Mouse (Mus musculus) urinary bladder, postnatal 25 days (tissue): ENCODE results near the gene Asphd1.

ENCODE experiments used
- DNase-seq: peaks from one replicate; pipeline ENCODE4 v3.0.0; 2022; ENCODE audit warnings: low spot score

The Asphd1 gene

DNA sequence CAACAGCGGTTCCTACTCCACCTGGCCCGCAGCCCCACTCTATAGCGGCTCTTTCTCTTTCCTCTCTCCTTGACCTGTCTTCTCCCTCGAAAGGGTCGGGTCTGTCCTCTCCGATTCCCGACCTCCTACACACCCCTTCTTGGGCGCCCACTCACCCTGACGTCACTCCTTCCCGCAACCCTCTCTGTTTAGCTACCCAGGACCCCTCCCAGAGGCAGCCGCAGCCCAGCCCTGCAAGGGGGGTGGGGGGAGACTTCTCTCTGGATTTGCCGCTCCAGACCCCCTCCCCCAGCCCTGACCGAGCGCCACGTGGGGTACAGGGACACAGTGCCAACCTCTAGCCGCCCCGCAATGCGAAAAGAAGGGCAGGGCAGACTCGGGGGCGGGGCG is at the start of gene Asphd1:
TSS of gene Asphd1 (minus strand) at position 180 of the 390 bp plus-strand sequence.
- no peak for DNase-seq

DNA sequence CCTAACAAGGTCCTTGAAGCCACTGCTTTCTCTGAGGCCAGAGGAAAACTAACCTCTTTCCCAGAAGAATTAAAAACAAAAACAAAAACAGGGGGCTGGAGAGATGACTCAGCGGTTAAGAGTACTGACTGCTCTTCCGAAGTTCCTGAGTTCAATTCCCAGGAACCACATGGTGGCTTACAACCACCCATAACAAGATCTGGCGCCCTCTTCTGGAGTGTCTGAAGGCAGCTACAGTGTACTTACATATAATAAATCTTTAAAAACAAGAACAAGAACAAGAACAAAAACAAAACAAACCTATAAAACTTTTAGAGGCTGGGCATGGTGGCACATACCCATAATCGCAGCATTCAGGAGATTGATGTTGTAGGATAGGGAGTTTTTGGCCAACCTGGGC is 47.1 kb upstream of the Asphd1 start:
- no peak for DNase-seq

DNA sequence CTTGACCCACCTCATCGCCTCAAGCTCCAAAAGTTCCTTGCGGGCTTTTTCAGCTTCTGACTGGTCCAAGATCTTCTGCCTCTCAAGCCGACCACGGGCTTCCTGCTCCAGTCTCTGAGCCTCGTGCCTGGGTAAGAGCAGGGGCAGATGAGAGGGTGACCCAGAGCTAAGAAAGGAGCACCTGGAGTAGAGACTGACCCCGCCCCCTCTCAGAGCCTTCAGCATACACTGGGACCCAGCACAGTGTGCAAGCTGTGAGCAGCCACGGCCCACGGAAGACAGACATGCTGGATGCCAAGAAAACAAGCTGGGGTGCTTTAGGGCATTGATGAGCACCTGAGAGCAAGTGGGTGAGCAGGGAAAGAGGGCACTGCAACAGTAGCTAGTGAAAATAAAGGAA is 39.4 kb upstream of the Asphd1 start:
- DNase-seq: no peak

DNA sequence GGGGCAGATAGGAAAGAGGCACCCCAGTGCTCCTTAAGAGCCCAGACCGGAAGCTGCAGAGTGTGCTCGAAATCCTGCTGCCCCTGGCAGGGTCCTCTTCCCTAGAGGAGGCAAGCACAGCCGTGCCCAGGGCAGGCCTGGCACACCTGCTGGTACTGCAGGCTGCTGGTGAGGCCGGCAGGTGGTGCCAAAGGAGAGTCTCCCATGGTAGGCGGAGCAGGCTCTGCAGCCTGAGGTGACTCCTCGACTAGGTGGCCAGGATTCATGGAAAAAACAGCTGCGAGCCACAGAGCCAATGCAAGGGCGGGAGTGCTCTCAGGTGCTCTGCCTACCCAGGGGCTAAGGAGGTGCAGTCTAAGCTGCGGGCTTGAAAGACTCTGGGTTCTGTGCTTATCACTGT is 36.9 kb upstream of the Asphd1 start:
- peak; percentile 21 for DNase-seq

DNA sequence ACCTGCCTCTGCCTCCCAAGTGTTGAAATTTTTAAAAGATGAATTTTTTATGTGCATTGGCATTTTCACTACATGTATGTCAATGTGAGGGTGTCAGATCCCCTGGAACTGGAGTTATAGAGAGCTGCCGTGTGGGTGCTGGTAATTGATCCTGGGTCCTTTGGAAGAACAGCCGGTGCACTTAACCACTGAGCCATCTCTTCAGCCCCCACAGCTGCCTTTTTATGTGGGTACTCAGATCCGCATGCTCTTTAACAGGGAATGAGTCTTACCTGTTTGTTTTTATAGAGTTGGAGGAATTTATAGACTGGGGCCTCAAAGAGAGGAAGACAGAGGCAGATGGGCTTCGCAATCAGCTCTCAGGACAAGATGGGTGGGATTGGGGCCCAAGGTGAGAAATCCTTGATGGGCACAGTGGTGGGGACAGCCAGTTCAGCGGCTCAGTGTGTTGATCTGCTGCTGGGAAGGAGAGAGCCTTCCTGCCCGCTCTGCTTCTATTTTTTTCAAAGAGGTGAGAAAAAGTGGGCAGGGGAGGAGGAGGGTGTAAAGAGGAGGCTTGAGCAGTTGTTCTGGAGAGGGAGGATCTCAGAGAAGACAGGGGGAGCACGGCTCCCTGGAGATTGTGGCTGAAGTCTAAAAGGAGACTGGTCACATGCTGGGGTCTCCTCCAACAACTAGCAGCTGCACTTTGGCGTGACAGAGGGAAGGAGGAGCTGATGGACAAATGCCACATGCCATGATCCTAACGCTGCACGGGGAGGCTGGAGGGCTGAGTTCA is 35.5 kb upstream of the Asphd1 start:
- DNase-seq: no peak

GRCm38 (mm10) chr7:126983113-126983512 is 33.7 kb upstream of the Asphd1 start:
- no peak for DNase-seq

DNA sequence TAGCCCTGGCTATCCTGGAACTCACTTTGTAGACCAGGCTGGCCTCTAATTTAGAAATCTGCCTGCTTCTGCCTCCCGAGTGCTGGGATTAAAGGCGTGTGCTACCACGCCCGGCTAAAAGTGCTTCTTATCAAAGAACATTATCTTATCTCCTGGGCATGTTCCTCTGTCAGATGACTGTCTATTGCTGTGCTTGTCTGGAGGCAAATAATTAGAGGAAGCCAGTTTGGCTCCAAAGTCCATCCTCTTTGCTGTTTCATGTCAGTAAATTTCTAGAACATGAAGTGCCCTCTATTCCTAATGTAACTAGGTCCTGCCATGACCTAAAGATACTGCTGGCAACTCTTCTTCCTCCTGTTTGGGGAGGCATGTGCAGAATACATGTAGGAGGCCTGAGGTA is 32.7 kb upstream of the Asphd1 start:
- no peak for DNase-seq

GRCm38 (mm10) chr7:126981601-126982000 is 32.2 kb upstream of the Asphd1 start:
- DNase-seq: no peak

DNA sequence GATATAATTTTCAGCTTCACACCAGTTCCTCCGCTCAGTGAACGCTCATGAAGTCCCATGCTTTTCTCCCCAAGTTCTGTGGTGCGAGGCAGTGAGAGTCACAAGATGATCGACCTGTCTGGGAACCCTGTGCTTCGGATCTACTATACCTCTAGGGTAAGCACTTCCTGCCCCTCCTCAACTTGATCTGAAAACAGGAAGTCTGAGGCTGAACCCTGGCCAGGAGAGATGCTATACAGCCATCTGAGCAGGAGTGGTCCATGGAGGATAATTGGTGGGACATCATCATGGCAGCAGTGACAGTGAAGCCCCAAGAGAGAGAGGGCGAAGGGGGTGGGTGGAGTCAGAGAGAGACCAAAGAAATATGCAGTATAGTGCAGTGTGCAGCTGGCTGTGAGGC is 29.5 kb upstream of the Asphd1 start:
- DNase-seq: no peak

DNA sequence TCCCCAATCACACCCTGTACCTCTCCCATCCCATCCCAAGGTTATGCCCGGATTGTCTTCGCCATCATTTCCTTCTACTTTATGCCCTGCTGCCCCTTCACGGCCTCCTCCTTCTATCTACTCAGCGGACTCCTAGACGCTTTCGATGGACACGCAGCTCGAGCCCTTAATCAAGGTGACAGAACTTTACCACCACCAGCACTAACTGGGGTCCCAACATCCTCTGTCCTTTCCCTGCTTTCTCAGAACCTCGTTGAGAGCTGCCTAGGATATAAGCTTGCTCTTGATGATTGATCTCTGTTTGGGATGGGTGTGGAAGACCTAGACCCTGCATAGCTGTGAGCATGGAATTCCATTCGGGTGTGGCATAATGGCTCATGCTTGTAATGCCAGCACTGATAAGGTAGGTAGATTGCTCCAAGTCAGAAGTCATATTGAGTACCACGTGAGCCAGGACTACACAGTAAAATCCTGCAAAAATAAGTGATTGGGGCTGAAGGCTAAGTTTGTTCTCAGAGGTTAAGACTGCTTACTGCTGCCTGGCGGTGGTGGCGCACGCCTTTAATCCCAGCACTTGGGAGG is 27.6 kb upstream of the Asphd1 start:
- DNase-seq: peak; percentile 14

GRCm38 (mm10) chr7:126975950-126976866 is 26.8 kb upstream of the Asphd1 start, which contains the start of gene Cdiptos:
Gene Cdiptos (minus strand): TSS chr7:126976098.
- DNase-seq: peak; percentile 98

GRCm38 (mm10) chr7:126975893-126975949 is 26.3 kb upstream of the Asphd1 start, which contains the start of gene Cdipt:
Gene Cdipt (plus strand): TSS chr7:126975914.
- DNase-seq: no peak

- peak; percentile 18 for DNase-seq
Measured at GRCm38 (mm10) chr7:126975493-126975892, 26.1 kb upstream of the Asphd1 start.

GRCm38 (mm10) chr7:126967361-126967760 is 18.0 kb upstream of the Asphd1 start:
- no peak for DNase-seq

DNA sequence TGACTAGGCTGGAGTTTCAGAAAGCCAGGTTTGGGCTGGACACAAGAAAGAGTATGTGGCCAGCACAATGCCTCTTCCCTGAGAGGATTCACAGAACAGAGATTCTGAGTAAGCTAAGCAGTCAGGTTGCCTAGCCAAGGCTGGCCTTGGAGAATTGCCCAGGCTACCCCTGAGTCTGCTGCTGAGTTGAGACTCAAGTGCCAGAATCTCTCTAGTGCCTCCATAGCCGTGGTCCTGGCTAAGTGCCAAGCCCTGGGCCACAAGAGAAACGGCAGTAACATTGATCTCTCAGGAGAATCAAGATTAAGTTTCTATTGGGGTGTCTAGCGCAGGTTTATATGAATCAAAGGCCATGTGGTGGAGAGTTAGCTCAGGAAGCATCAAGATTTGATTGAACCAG is 16.2 kb upstream of the Asphd1 start:
- DNase-seq: no peak

- no peak for DNase-seq
Measured at GRCm38 (mm10) chr7:126963548-126964286, 14.3 kb upstream of the Asphd1 start.

DNA sequence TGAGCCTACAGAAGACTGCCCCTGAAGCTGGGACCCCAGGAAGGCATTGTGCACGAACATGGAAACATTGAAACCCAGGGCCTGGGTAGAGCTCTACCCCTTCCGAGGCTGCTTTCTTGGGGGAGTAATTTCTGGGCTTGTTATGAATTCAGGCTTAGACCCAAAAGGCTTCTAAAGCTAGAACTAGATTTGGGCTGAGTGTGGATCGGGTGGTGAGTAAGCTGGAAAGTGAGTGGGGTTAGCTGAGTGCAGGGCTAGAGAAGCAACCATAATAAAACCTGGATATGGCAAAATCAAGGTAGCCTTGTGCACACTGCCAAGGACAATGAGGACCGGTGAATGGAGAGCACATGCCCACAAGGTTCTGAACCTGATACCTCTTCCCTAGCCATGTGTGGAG is 12.6 kb upstream of the Asphd1 start:
- DNase-seq: no peak

DNA sequence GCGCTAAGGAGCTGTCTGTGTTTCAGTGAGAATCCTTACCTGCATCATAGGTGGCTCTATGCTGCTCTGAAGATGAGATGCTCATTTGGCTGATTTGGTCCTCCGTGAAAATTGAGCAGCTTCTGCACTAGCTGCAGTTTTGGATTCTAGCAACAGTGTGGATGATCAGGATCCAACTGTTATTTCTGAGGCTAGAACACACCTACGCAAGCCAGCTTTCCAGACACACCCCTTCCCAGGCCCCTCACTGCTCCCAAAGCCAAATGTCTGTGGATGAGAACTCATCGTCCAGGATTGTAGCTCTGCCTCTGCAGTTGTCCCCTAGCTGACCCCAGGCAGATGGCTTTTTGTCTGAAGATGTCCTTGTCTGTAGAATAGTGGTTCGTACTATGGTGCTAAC is 11.7 kb upstream of the Asphd1 start:
- no peak for DNase-seq

- no peak for DNase-seq
Measured at GRCm38 (mm10) chr7:126959780-126960179, 10.4 kb upstream of the Asphd1 start.

GRCm38 (mm10) chr7:126955125-126955524 is 5.7 kb upstream of the Asphd1 start:
- no peak for DNase-seq

- no peak for DNase-seq
Measured at GRCm38 (mm10) chr7:126952646-126953045, 3.3 kb upstream of the Asphd1 start.

GRCm38 (mm10) chr7:126951741-126952140 is 2.4 kb upstream of the Asphd1 start:
- no peak for DNase-seq
